Mouse (Mus musculus) kidney, embryonic 15.5 days (tissue): ENCODE measurements at regions not wholly inside any gene's neighbourhood (a gene's known extent, or its start where the extent isn't known, plus 50 kb on each side); places are given as distances from the start of the nearest gene placed in this dataset.

Experiments used
- ATAC-seq: fragments of 200-750 bp; cut with Nextera tagmentation; replicated peaks from 2 replicates; pipeline ENCODE4 v1.8.0; 2017; ENCODE audit warnings: moderate TSS enrichment; ENCODE audit not compliant: low FRiP score
- H3K27ac ChIP-seq: fragments of 300-500 bp; sonication (generic); 2 replicates; pipeline ENCODE4 v1.5.1; 2015; ENCODE audit warnings: mild to moderate bottlenecking, inconsistent platforms
- H3K27me3 ChIP-seq: fragments of 300-500 bp; sonication (generic); 2 replicates; pipeline ENCODE4 v1.6.1; 2015; ENCODE audit warnings: inconsistent platforms
- H3K36me3 ChIP-seq: fragments of 300-500 bp; sonication (generic); 2 replicates; pipeline ENCODE4 v1.6.1; 2015; ENCODE audit warnings: inconsistent platforms
- H3K4me1 ChIP-seq: fragments of 300-500 bp; sonication (generic); 2 replicates; pipeline ENCODE4 v1.6.1; 2015; ENCODE audit warnings: inconsistent platforms
- H3K4me2 ChIP-seq: fragments of 300-500 bp; sonication (generic); 2 replicates; pipeline ENCODE4 v1.6.1; 2015; ENCODE audit warnings: moderate library complexity, mild to moderate bottlenecking, inconsistent platforms
- H3K4me3 ChIP-seq: fragments of 300-500 bp; sonication (generic); replicated peaks from 2 replicates; pipeline ENCODE4 v1.5.1; 2015; ENCODE audit warnings: mild to moderate bottlenecking, inconsistent platforms
- H3K9ac ChIP-seq: fragments of 300-500 bp; sonication (generic); 2 replicates; pipeline ENCODE4 v1.6.1; 2015; ENCODE audit warnings: mild to moderate bottlenecking, inconsistent platforms
- H3K9me3 ChIP-seq: fragments of 300-500 bp; sonication (generic); replicated peaks from 2 replicates; pipeline ENCODE4 v1.6.1; 2016; ENCODE audit warnings: inconsistent platforms
- WGBS: fragments of 180-500 bp; shearing (Covaris S2); methylation state at CpG from one replicate; pipeline ENCODE4 v1.1.7; 2015; ENCODE audit warnings: mixed read lengths; 5-methylcytosine and 5-hydroxymethylcytosine counted together

GRCm38 (mm10) chr9:17642513-17642912 is 649.4 kb upstream of the Chordc1 start:
- no peaks in the 10 kb centered on the region for H3K27me3 ChIP-seq
- 86% methylated on average over 1 of the region's 1 CpGs for WGBS
- ATAC-seq = no peak
- no peak overlapping the region for H3K4me2 ChIP-seq
- no peak overlapping the region for H3K27ac ChIP-seq
- no peaks in the 10 kb centered on the region for H3K9me3 ChIP-seq
- no peaks in the 10 kb centered on the region for H3K36me3 ChIP-seq
- H3K4me1 ChIP-seq = no peaks in the 10 kb centered on the region
- no peak overlapping the region for H3K9ac ChIP-seq
- H3K4me3 ChIP-seq = no peak overlapping the region

DNA sequence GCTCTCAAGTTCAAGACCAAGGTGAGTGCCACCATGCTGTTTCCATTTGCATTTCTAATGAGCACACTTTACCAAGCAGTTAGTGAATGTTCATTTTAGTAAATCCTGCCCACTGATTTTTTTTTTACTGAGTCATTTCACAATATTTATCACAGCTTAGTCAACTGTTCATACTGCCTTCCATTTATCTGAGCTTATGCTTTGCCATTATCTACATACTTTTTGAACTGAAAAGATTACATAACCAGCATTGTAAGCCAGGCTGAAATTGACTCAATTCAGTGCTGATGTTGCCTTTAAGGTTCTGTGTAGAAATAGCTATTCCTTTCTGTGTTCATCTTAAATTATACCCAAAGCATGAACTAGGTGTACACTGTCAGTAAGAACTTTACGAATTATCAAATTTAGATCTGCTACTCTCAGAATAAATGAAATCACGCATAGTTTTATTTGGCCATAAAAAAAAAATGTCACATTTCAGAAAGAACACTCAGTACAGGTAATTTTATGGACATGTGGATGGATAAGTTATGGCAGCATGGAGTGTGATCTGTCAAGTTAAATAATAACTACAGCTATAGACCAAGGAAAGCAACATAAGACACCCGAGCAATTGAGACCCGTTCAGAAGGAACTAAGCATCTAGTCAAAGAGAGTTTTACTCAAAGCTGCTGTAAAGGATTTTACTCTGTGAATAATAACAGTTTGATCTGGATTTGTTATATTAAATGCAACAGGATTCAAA is 645.9 kb upstream of the Chordc1 start:
- H3K4me3 ChIP-seq = no peak overlapping the region
- 71% methylated on average over 4 of the region's 4 CpGs for WGBS
- ATAC-seq = no peak

DNA sequence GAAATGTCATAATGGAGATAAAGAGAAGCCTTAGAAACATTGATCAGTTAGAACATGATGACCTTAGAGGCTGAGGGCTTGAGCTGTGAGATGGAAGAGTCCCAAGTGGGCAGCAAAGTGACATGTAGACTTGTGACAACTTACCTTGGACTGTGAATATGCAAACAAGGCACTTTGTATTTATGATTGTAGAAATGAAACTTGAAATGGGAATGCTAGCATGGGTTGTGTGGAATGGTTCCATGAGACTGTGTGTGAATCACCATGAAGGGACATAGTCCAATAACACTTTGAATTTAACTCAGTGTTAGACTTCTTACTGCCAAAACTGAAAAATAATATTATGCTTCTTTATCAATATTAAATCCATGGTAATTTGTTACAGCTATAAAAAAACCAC is 638.1 kb upstream of the Chordc1 start:
- ATAC-seq = no peak
- no peaks in the 10 kb centered on the region for H3K9me3 ChIP-seq
- no peaks in the 10 kb centered on the region for H3K27me3 ChIP-seq
- no peak overlapping the region for H3K4me3 ChIP-seq
- no peak overlapping the region for H3K27ac ChIP-seq
- H3K9ac ChIP-seq = no peak overlapping the region
- no peaks in the 10 kb centered on the region for H3K4me1 ChIP-seq
- H3K36me3 ChIP-seq = no peaks in the 10 kb centered on the region
- H3K4me2 ChIP-seq = no peak overlapping the region

More for the DNA sequence above, 645.9 kb upstream of the Chordc1 start:
- Histone ChIP-seq H3K4me2 (no peak overlapping the region), H3K27ac (no peak overlapping the region), H3K27me3 (no peaks in the 10 kb centered on the region), H3K9ac (no peak overlapping the region), H3K9me3 (no peaks in the 10 kb centered on the region), H3K36me3 (no peaks in the 10 kb centered on the region), H3K4me1 (no peaks in the 10 kb centered on the region)

GRCm38 (mm10) chr9:17664113-17664512 is 627.8 kb upstream of the Chordc1 start:
- no peak overlapping the region for H3K27ac ChIP-seq
- no peak overlapping the region for H3K4me2 ChIP-seq
- no peaks in the 10 kb centered on the region for H3K27me3 ChIP-seq
- H3K9ac ChIP-seq = no peak overlapping the region
- WGBS = 24% methylated on average over 1 of the region's 1 CpGs
- no peak for ATAC-seq
- no peaks in the 10 kb centered on the region for H3K4me1 ChIP-seq
- H3K36me3 ChIP-seq = no peaks in the 10 kb centered on the region
- no peak overlapping the region for H3K4me3 ChIP-seq
- no peaks in the 10 kb centered on the region for H3K9me3 ChIP-seq

GRCm38 (mm10) chr9:17668260-17668659 is 623.7 kb upstream of the Chordc1 start:
- no peak overlapping the region for H3K4me3 ChIP-seq
- H3K9ac ChIP-seq = no peak overlapping the region
- no peaks in the 10 kb centered on the region for H3K27me3 ChIP-seq
- no peak overlapping the region for H3K4me2 ChIP-seq
- no peaks in the 10 kb centered on the region for H3K9me3 ChIP-seq
- ATAC-seq = no peak
- no peaks in the 10 kb centered on the region for H3K4me1 ChIP-seq
- no peak overlapping the region for H3K27ac ChIP-seq
- WGBS = 72% methylated on average over 1 of the region's 1 CpGs
- H3K36me3 ChIP-seq = no peaks in the 10 kb centered on the region

DNA sequence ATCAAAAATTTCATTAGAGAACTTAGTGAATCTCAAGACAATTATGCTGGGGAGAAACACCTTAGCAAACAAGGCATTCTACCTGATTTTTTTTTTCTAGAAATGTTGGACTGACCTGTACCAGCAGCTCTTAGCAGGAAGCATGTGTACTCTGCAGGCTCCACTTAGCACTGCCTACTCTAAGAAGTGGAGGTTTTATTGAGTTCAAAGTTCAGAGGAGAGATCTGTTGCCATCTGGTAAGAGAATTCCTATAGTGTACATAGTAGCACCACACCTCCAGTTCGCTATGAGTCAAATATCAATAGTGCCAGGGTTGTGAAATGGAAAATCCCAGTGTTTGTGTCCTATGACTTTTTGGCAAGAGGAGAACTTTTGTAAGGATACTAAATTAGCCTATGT is 616.4 kb upstream of the Chordc1 start:
- Histone ChIP-seq H3K27me3 (no peaks in the 10 kb centered on the region), H3K4me2 (no peak overlapping the region), H3K4me1 (no peaks in the 10 kb centered on the region), H3K4me3 (no peak overlapping the region), H3K9ac (no peak overlapping the region), H3K9me3 (no peaks in the 10 kb centered on the region), H3K27ac (no peak overlapping the region), H3K36me3 (no peaks in the 10 kb centered on the region)
- no peak for ATAC-seq
- WGBS = 80% methylated on average over 1 of the region's 1 CpGs
